Mouse (Mus musculus): Measurements from ENCODE around the gene Xpot. TPM values are rescaled to one million over a fixed set of nuclear protein-coding genes. Genes with fewer than 3 reads are reported as not detected.
A peak's percentile ranks its signal among the peaks of the same experiment; 100 is the strongest.

Xpot gene
- 100 to 1,000 TPM in 1 of 2 experiments, 10 to 100 TPM in 1; 54.1 to 104 TPM for total RNA-seq (2021)
- long read RNA-seq, experiment 1, full-length matches to known transcripts, result 2 of 17 reads
- long read RNA-seq, experiment 1, partial matches to known transcripts, result 4 of 17 reads
- long read RNA-seq, experiment 1, other reads (novel, unspliced or antisense), result 11 of 17 reads
- long read RNA-seq, experiment 2, full-length matches to known transcripts, result 1 of 7 reads
- long read RNA-seq, experiment 2, partial matches to known transcripts, result 2 of 7 reads
- long read RNA-seq, experiment 2, other reads (novel, unspliced or antisense), result 4 of 7 reads

- DNase-seq, result peak; percentile 99 to 100
Observed at GRCm38 (mm10) chr10:121626186-121626882, at the start of gene Xpot. Xpot (minus strand) TSS chr10:121626332.

- DNase-seq, result no peak
Observed at GRCm38 (mm10) chr10:121669103-121669502, 43.0 kb upstream of the Xpot start.

GRCm38 (mm10) chr10:121665631-121666145, 39.6 kb upstream of the Xpot start:
- DNase-seq, result no peak

GRCm38 (mm10) chr10:121663599-121663998, 37.5 kb upstream of the Xpot start:
- DNase-seq, result no peak

GRCm38 (mm10) chr10:121662711-121663110, 36.6 kb upstream of the Xpot start:
- DNase-seq, result no peak

- no peak for DNase-seq
Observed at GRCm38 (mm10) chr10:121655907-121656306, 29.8 kb upstream of the Xpot start.

GRCm38 (mm10) chr10:121653079-121653478, 26.9 kb upstream of the Xpot start:
- no peak for DNase-seq

GRCm38 (mm10) chr10:121646294-121646693, 20.2 kb upstream of the Xpot start:
- DNase-seq, result no peak

- DNase-seq, result no peak
Observed at GRCm38 (mm10) chr10:121642054-121642947, 16.2 kb upstream of the Xpot start.

- peak; percentile 20 to 28 for DNase-seq
Observed at GRCm38 (mm10) chr10:121641272-121642053, 15.3 kb upstream of the Xpot start, which contains the start of gene D930020B18Rik. D930020B18Rik (plus strand) TSS chr10:121641588.

GRCm38 (mm10) chr10:121640944-121641271, 14.8 kb upstream of the Xpot start:
- DNase-seq, result no peak

- DNase-seq, result peak; percentile 11 to 27
Observed at GRCm38 (mm10) chr10:121640150-121640930, 14.2 kb upstream of the Xpot start.

- DNase-seq, result no peak
Observed at GRCm38 (mm10) chr10:121639573-121639972, 13.4 kb upstream of the Xpot start.

- no peak for DNase-seq
Observed at GRCm38 (mm10) chr10:121636276-121636675, 10.1 kb upstream of the Xpot start.

- no peak for DNase-seq
Observed at GRCm38 (mm10) chr10:121634159-121634558, 8.0 kb upstream of the Xpot start.

GRCm38 (mm10) chr10:121628561-121629040, 2.5 kb upstream of the Xpot start:
- no peak for DNase-seq

GRCm38 (mm10) chr10:121627216-121627852, 1.2 kb upstream of the Xpot start:
- no peak for DNase-seq

GRCm38 (mm10) chr10:121625407-121626185, 536 bp downstream of the Xpot start:
- peak; percentile 72 for DNase-seq

- DNase-seq, result no peak
Observed at GRCm38 (mm10) chr10:121625006-121625405, 1.1 kb downstream of the Xpot start.
